Mouse (Mus musculus) liver, adult 2 months (tissue): ENCODE measurements at regions not wholly inside any gene's neighbourhood (a gene's known extent, or its start where the extent isn't known, plus 50 kb on each side); places are given as distances from the start of the nearest gene placed in this dataset.

Experiments
- DNase-seq: peaks from one replicate; pipeline ENCODE4 v3.0.0-alpha.2; 2011; ENCODE audit warnings: low read depth, low spot score; ENCODE audit errors: extremely low read depth
- H3K27ac ChIP-seq: fragments of 200-500 bp; replicated peaks from 2 replicates; pipeline ENCODE4 v1.5.1; 2012; ENCODE audit warnings: low read depth, mild to moderate bottlenecking, control low read depth, inconsistent platforms, low read length; ENCODE audit not compliant: insufficient read depth
- H3K27me3 ChIP-seq: fragments of 200-500 bp; 2 replicates; pipeline ENCODE4 v1.6.1; 2012; ENCODE audit warnings: mild to moderate bottlenecking, moderate library complexity, low read length, inconsistent platforms; ENCODE audit not compliant: control insufficient read depth, insufficient read depth
- H3K36me3 ChIP-seq: fragments of 200-500 bp; 2 replicates; pipeline ENCODE4 v1.6.1; 2012; ENCODE audit warnings: low read length, inconsistent platforms; ENCODE audit not compliant: control insufficient read depth, insufficient read depth
- H3K4me1 ChIP-seq: fragments of 200-500 bp; 2 replicates; pipeline ENCODE4 v1.6.1; 2011; ENCODE audit warnings: low read length; ENCODE audit not compliant: control insufficient read depth, insufficient read depth
- H3K4me3 ChIP-seq: fragments of 200-500 bp; 2 replicates; pipeline ENCODE4 v1.5.1; 2011; ENCODE audit warnings: low read depth, mild to moderate bottlenecking, control low read depth, low read length, moderate library complexity; ENCODE audit not compliant: insufficient read depth
- H3K79me2 ChIP-seq: fragments of 200-500 bp; 2 replicates; pipeline ENCODE4 v1.6.1; 2012; ENCODE audit warnings: inconsistent platforms, mild to moderate bottlenecking, low read length, moderate library complexity; ENCODE audit not compliant: control insufficient read depth, insufficient read depth
- H3K9ac ChIP-seq: fragments of 200-500 bp; 2 replicates; pipeline ENCODE4 v1.6.1; 2012; ENCODE audit warnings: low read depth, mild to moderate bottlenecking, control low read depth, inconsistent platforms, low read length
- CTCF ChIP-seq: fragments of 200-500 bp; IDR thresholded peaks from 2 replicates; pipeline ENCODE4 v1.5.1; 2011; ENCODE audit warnings: low read depth, low read length, control low read depth
- POLR2A ChIP-seq: fragments of 200-500 bp; IDR thresholded peaks from 2 replicates; pipeline ENCODE4 v1.6.1; 2011; ENCODE audit warnings: low read length, control low read depth; ENCODE audit not compliant: insufficient read depth; ENCODE audit errors: extremely low read depth
- WGBS: fragments of 180-500 bp; shearing (Covaris S2); methylation state at CpG from one replicate; pipeline ENCODE4 v1.1.7; 2018; 5-methylcytosine and 5-hydroxymethylcytosine counted together

DNA sequence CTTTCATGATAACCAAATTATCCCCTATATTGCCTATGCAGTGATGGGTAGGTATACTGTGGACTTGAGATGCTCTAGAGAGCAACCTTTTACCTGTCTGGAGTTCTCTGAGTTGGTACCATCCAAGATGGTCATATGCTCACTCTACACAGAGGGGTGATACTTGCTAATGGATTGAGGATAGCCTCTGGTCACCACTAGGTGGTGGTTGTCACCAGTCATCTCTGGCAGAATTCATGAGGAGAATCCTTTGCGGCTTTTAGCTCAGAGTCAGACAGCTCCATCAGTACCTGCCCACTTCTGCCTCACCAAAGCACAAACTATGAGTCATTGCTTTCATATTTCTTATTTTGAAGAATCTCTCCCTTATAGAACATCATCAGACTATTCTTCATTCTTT, 500.9 kb upstream of the Impad1 start:
- Histone ChIP-seq H3K79me2 (no peaks in the 10 kb centered on the region), H3K4me1 (no peaks in the 10 kb centered on the region), H3K4me3 (no peak overlapping the region), H3K27ac (no peak overlapping the region), H3K27me3 (no peaks in the 10 kb centered on the region), H3K36me3 (no peaks in the 10 kb centered on the region), H3K9ac (no peak overlapping the region)
- DNase-seq = no peak
- 88% methylated on average over 1 of the region's 1 CpGs for WGBS
- TF ChIP-seq CTCF (no peak), POLR2A (no peak)

DNA sequence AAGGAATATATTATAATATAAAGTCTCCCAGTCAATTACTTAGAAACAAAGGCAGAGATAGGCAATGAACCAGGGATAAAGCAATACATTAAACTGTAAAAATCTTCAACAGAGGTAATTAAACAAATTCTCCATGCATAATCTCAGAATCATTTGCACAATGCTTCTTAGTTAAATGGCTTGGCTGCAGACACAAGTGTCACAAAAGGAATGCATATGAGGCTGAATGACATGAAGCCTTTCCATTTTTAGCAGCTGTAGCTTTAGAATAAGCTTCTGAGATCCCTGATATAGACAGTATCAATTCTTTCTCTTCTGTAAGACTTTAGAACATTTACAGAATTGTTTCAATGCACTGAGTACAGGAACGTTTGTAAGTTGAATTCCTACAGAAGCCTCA, 483.0 kb upstream of the Impad1 start:
- Histone ChIP-seq H3K4me3 (no peak overlapping the region), H3K79me2 (no peaks in the 10 kb centered on the region), H3K27ac (no peak overlapping the region), H3K4me1 (no peaks in the 10 kb centered on the region), H3K27me3 (no peaks in the 10 kb centered on the region), H3K9ac (no peak overlapping the region), H3K36me3 (no peaks in the 10 kb centered on the region)
- DNase-seq = no peak
- no peak for TF ChIP-seq POLR2A
- no peak for TF ChIP-seq CTCF
- WGBS = 46% methylated on average over 1 of the region's 1 CpGs
